Mouse (Mus musculus): ENCODE measurements around the gene Dlx6. TPM values are rescaled to one million over a fixed set of nuclear protein-coding genes. Genes with fewer than 3 reads are reported as not detected.
A peak's percentile ranks its signal among the peaks of the same experiment; 100 is the strongest.

Gene Dlx6
- total RNA-seq, 1 experiment from 2014 or later = not detected

DNA sequence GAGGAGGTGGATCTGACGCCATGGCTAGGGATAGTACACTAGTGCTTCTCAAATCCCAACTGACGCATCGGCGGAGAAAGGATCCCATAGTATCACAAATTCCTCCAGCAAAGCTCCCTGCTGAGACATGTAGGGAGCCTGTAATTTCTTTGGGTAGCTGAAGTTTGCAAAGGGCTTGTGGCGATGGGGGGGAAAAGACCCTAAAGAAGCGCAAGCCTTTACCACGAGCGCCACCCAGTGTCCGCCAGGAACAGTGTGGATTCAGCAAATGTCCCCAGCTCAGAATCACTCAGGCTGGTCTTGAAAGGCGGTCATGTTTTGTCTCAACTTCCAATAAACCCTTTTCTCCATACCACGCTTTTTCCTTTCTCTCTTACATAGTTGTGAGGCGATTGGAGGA lies 21.8 kb downstream of the Dlx6 start:
- ATAC-seq (replicated peaks in 1 of 2; ENCODE audit: insufficient read depth in 1 of 2, low FRiP score in 2 of 2, low TSS enrichment in 1 of 2, low read depth in 1 of 2, poor library complexity in 2 of 2, severe bottlenecking in 2 of 2) = peak; percentile 59 to 67

- no peak for ATAC-seq (replicated peaks in 1 of 2; ENCODE audit: insufficient read depth in 1 of 2, low FRiP score in 2 of 2, low TSS enrichment in 1 of 2, low read depth in 1 of 2, poor library complexity in 2 of 2, severe bottlenecking in 2 of 2)
These were observed 23.1 kb downstream of the Dlx6 start for GRCm38 (mm10) chr6:6886225-6886624.

GRCm38 (mm10) chr6:6890047-6890446 lies 26.9 kb downstream of the Dlx6 start:
- no peak for ATAC-seq (replicated peaks in 1 of 2; ENCODE audit: insufficient read depth in 1 of 2, low FRiP score in 2 of 2, low TSS enrichment in 1 of 2, low read depth in 1 of 2, poor library complexity in 2 of 2, severe bottlenecking in 2 of 2)

DNA sequence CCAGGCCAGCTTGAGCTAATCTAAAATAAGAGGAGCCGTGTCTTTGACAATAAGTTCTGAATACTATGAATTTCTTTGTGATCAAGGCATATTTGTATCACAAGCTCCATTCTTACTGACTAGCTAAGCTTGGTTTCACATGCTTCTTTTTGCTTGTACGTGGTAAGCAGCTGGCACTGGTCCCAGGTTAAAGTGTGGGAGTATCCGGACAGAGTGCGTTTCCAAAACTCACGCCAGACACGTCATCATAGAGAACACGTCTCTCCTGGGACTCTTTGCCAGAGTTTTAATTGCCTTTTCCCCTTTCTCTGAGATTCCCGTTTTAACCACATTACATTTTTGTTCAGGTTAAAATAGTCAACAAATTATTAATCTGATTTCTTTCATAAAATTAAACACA lies 46.5 kb downstream of the Dlx6 start:
- no peak for ATAC-seq (replicated peaks in 1 of 2; ENCODE audit: insufficient read depth in 1 of 2, low FRiP score in 2 of 2, low TSS enrichment in 1 of 2, low read depth in 1 of 2, poor library complexity in 2 of 2, severe bottlenecking in 2 of 2)

- ATAC-seq (replicated peaks in 1 of 2; ENCODE audit: insufficient read depth in 1 of 2, low FRiP score in 2 of 2, low TSS enrichment in 1 of 2, low read depth in 1 of 2, poor library complexity in 2 of 2, severe bottlenecking in 2 of 2) = no peak
These were observed 51.2 kb downstream of the Dlx6 start for GRCm38 (mm10) chr6:6914304-6914703.

DNA sequence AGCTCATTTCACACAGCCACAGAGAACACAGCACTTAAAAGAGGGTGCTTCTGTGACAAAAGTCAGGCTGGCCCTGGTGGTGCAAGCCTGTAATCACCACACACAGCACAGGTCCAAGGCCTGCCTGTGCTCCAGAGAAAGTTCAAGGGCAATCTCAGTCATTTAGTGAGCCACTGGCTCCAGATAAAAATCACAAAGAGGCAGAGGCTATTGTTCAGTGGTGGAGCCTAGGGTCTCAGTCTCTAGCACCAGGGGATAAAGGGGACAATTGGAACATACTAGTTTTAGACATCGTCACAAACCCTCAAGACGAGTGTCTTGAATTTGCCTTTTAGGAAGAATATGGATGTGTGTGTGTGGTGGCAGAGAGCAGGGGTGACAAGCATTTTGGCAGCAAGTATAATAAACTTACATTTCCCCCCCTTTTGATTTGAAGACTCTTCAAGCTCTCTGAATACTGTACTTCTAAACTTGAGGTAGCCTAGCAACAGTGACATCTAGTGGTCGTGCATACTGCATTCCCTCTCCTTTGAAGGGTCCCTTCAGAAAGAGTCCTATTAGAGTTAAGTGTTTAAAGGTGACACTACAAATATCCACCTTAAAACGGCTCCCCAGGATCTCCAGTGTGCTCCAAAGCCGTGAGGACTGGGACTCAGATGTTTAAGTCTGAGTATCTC lies 51.9 kb downstream of the Dlx6 start:
- ATAC-seq (replicated peaks in 1 of 2; ENCODE audit: insufficient read depth in 1 of 2, low FRiP score in 2 of 2, low TSS enrichment in 1 of 2, low read depth in 1 of 2, poor library complexity in 2 of 2, severe bottlenecking in 2 of 2) = peak; percentile 79 to 90; a peak in 3 of 4 replicates

- peak; percentile 78 to 91 for ATAC-seq (replicated peaks in 1 of 2; ENCODE audit: insufficient read depth in 1 of 2, low FRiP score in 2 of 2, low TSS enrichment in 1 of 2, low read depth in 1 of 2, poor library complexity in 2 of 2, severe bottlenecking in 2 of 2)
These were observed 52.4 kb downstream of the Dlx6 start for GRCm38 (mm10) chr6:6915526-6915915.

GRCm38 (mm10) chr6:6917334-6917733 lies 54.2 kb downstream of the Dlx6 start:
- ATAC-seq (replicated peaks in 1 of 2; ENCODE audit: insufficient read depth in 1 of 2, low FRiP score in 2 of 2, low TSS enrichment in 1 of 2, low read depth in 1 of 2, poor library complexity in 2 of 2, severe bottlenecking in 2 of 2) = no peak

Other genes starting within 250 kb of the Dlx6 start
- gene Dlx5, start 18.8 kb downstream of the Dlx6 start, total RNA-seq (2017) = not detected in 2 replicates
- gene Sdhaf3, start 92.7 kb downstream of the Dlx6 start, total RNA-seq (2017) = 3.5 and 3.6 TPM in 2 replicates